Comparison of ENCODE assay signal across 9 mouse cellular contexts in the genomic region with DNA sequence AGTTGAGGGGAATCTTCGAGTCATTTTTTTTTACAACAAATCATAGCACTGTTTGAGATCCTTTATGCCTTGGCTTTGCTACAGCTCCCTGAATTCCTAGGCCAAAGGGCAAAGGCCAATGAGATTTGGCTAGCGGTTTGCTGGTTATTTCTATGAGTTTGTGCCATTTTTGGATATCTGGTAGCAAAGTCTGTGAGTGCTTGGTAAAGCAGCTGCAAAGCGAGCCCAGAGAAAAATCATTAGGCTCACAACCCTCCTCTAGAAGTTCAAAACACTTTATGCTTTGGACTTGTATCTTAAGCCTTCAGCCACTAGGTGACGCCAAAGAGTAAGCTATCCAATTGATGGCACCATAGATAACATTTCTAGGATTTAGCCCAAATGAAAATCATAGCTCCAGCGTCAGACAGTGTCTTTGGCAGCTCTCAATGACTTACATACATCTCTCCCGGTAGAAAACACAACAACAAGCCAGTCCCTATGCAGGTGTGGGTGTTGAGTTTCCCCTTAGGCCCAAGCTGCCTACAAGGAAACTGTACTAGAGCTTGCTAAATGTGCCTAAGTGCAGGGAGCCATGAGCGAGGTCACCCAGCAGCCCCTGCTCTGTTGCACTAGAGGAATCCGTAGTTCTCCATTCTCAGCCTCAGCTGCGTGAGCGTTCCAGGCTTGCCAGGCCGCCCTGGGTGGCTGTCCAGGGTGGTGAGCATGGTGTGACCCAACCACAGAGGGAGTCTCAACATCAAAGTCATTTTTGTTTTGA.
DNase-seq lines count a peak whose midpoint lies in the region; ATAC-seq and TF ChIP-seq lines count a peak whose summit lies in the region.
"Had no signal": no experiment of that assay in that cellular context is flagged by ENCODE, and none has a peak within 500 bp of the region (broad histone marks: within the 10 kb centered on the region; RNA-seq: fewer than 3 reads in every experiment).

No protein-coding gene starts in this region.

- ATAC-seq in liver, postnatal 0 days: no peak
- ATAC-seq in liver, embryonic 11.5 days (replicated peaks; ENCODE audit: low FRiP score): no peak

- no peak overlapping the region for H3K4me2 ChIP-seq in liver, postnatal 0 days (ENCODE audit: low read depth, low read length)
- no peak overlapping the region for H3K4me2 ChIP-seq in liver, embryonic 11.5 days
- H3K4me2 ChIP-seq: embryonic facial prominence, embryonic 15.5 days had no signal

- no peak overlapping the region for H3K9ac ChIP-seq in liver, postnatal 0 days (replicated peaks)
- H3K9ac ChIP-seq in liver, embryonic 11.5 days (ENCODE audit: low read depth, low read length): no peak overlapping the region
- H3K9ac ChIP-seq: embryonic facial prominence, embryonic 15.5 days had no signal

- H3K4me3 ChIP-seq in liver, postnatal 0 days (ENCODE audit: low read depth, low read length): no peak overlapping the region
- H3K4me3 ChIP-seq in liver, embryonic 11.5 days (ENCODE audit: low read depth, low read length): no peak overlapping the region
- no peak overlapping the region for H3K4me3 ChIP-seq in embryonic facial prominence, embryonic 10.5 days
- H3K4me3 ChIP-seq: embryonic facial prominence, embryonic 15.5 days had no signal

- no peaks in the 10 kb centered on the region for H3K27me3 ChIP-seq in liver, postnatal 0 days (ENCODE audit: insufficient read depth, low read length)
- H3K27me3 ChIP-seq in liver, embryonic 11.5 days (replicated peaks; ENCODE audit: control insufficient read depth, insufficient read depth, low read length): no peaks in the 10 kb centered on the region
- no peaks in the 10 kb centered on the region for H3K27me3 ChIP-seq in embryonic facial prominence, embryonic 10.5 days (replicated peaks; ENCODE audit: low read depth, poor library complexity, severe bottlenecking)
- H3K27me3 ChIP-seq: embryonic facial prominence, embryonic 15.5 days had no signal

- no peaks in the 10 kb centered on the region for H3K36me3 ChIP-seq in liver, postnatal 0 days (replicated peaks; ENCODE audit: insufficient read depth, low read length)
- no peaks in the 10 kb centered on the region for H3K36me3 ChIP-seq in liver, embryonic 11.5 days (ENCODE audit: control insufficient read depth, insufficient read depth, low read length)
- H3K36me3 ChIP-seq in embryonic facial prominence, embryonic 10.5 days (replicated peaks): no peaks in the 10 kb centered on the region
- H3K36me3 ChIP-seq: embryonic facial prominence, embryonic 15.5 days had no signal

- no peak for TF ChIP-seq EP300 in liver, postnatal 0 days (IDR thresholded peaks at IDR 0.05; ENCODE audit: low read depth)

- H3K27ac ChIP-seq in liver, postnatal 0 days (ENCODE audit: low read depth): no peak overlapping the region
- no peak overlapping the region for H3K27ac ChIP-seq in liver, embryonic 11.5 days (ENCODE audit: low read depth, low read length)
- H3K27ac ChIP-seq in embryonic facial prominence, embryonic 10.5 days (replicated peaks): no peak overlapping the region
- H3K27ac ChIP-seq: embryonic facial prominence, embryonic 15.5 days had no signal

- no peaks in the 10 kb centered on the region for H3K9me3 ChIP-seq in liver, postnatal 0 days (ENCODE audit: low read length)
- no peaks in the 10 kb centered on the region for H3K9me3 ChIP-seq in liver, embryonic 11.5 days (ENCODE audit: control insufficient read depth, low read length)
- H3K9me3 ChIP-seq in embryonic facial prominence, embryonic 10.5 days: 0 out of 2 replicates have a peak, but pooled peaks cover 4% of the 10 kb centered on the region
- H3K9me3 ChIP-seq: embryonic facial prominence, embryonic 15.5 days had no signal

- H3K4me1 ChIP-seq in liver, postnatal 0 days (ENCODE audit: insufficient read depth): no peaks in the 10 kb centered on the region
- no peaks in the 10 kb centered on the region for H3K4me1 ChIP-seq in liver, embryonic 11.5 days (replicated peaks; ENCODE audit: control insufficient read depth, insufficient read depth, low read length)
- H3K4me1 ChIP-seq in embryonic facial prominence, embryonic 10.5 days: no peaks in the 10 kb centered on the region
- H3K4me1 ChIP-seq: embryonic facial prominence, embryonic 15.5 days had no signal

- WGBS in liver, postnatal 0 days (ENCODE audit: insufficient replicate concordance): 33% methylated on average over 11 of the region's 11 CpGs
- WGBS in liver, embryonic 11.5 days: 27% methylated on average over 11 of the region's 11 CpGs
- WGBS in embryonic facial prominence, embryonic 10.5 days: 41% methylated on average over 11 of the region's 11 CpGs

- DNase-seq in liver, postnatal 0 days: peak; percentile 30
- no peak for DNase-seq in liver, embryonic 11.5 days (ENCODE audit: low spot score)
- DNase-seq in adrenal gland, postnatal 14 days: peak; percentile 60
- peak; percentile 45 for DNase-seq in embryonic facial prominence, embryonic 10.5 days (ENCODE audit: low spot score)
- peak; percentile 6 for DNase-seq in induced T-regulatory cell, adult 2 months (ENCODE audit: low read depth)
- DNase-seq in lung, postnatal 14 days: peak; percentile 34
- peak; percentile 52 to 55 for DNase-seq in right cerebral cortex, postnatal 36 days (ENCODE audit: low spot score in 2 of 2)
- DNase-seq in spleen, postnatal 10 days (ENCODE audit: low spot score in 2 of 2): no peak

- TF ChIP-seq CTCF in liver, postnatal 0 days (IDR thresholded peaks at IDR 0.05; ENCODE audit: low read depth): peak; percentile 80

Comparison
In these comparisons a context has a peak if more than half of its experiments do, and no peak if none do; other contexts are left out.
1. DNase-seq: peak in liver, postnatal 0 days (single experiment), adrenal gland, postnatal 14 days (single experiment), embryonic facial prominence, embryonic 10.5 days (single experiment), induced T-regulatory cell, adult 2 months (single experiment), lung, postnatal 14 days (single experiment) and right cerebral cortex, postnatal 36 days (2 of 2); none in liver, embryonic 11.5 days (single experiment) and spleen, postnatal 10 days (0 of 2).